Mouse (Mus musculus): Measurements from ENCODE around the gene Traf5. TPM values are rescaled to one million over a fixed set of nuclear protein-coding genes. Genes with fewer than 3 reads are reported as not detected.

Traf5 gene
- polyA plus RNA-seq, 1 experiment = 10.1 TPM

- no peaks in the 10 kb centered on the region for H3K27me3 ChIP-seq (ENCODE audit: control insufficient read depth, insufficient read depth, low read length)
- no peak for DNase-seq
- H3K4me3 ChIP-seq (ENCODE audit: control insufficient read depth, insufficient read depth, low read length) = no peak overlapping the region
- no peaks in the 10 kb centered on the region for H3K4me1 ChIP-seq (replicated peaks; ENCODE audit: control insufficient read depth, insufficient read depth, low read length)
- H3K27ac ChIP-seq (ENCODE audit: control insufficient read depth, insufficient read depth, low read length) = no peak overlapping the region
- TF ChIP-seq POLR2A (IDR thresholded peaks at IDR 0.05; ENCODE audit: control insufficient read depth, extremely low read depth, insufficient read depth, low read length, poor library complexity) = no peak
- no peak for TF ChIP-seq CTCF (IDR thresholded peaks at IDR 0.05; ENCODE audit: borderline replicate concordance, control insufficient read depth, extremely low read depth, insufficient read depth, low read length, poor library complexity)
- whole genome bisulfite sequencing = 95% methylated on average over 8 of the region's 8 CpGs
- H3K36me3 ChIP-seq (ENCODE audit: control insufficient read depth, insufficient read depth, low read length) = no peaks in the 10 kb centered on the region
Observed at GRCm38 (mm10) chr1:191996621-191997185, 95.7 kb downstream of the Traf5 start.

DNA sequence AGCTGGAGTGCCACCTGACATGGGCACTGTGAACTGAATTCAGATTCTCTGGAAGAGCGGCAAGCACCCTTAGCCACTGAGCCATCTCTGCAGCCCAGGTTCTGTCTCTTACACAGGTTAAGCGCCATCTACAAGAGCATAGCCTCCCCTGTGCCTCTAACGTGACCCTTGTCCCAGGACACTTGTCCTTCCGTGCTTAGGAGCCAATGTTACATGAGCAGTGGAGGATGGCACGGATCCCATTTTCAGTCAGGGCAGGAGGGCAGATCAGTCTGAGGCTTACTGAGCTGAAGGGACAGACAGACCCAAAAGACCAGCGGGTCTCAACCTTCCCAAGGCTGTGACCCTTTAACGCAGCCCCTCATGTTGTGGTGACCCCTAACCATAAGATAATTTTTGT is 96.4 kb downstream of the Traf5 start:
- DNase-seq = no peak
- no peak overlapping the region for H3K27ac ChIP-seq (ENCODE audit: control insufficient read depth, insufficient read depth, low read length)
- WGBS = 96% methylated on average over 7 of the region's 7 CpGs
- TF ChIP-seq POLR2A (IDR thresholded peaks at IDR 0.05; ENCODE audit: control insufficient read depth, extremely low read depth, insufficient read depth, low read length, poor library complexity) = no peak
- H3K4me1 ChIP-seq (replicated peaks; ENCODE audit: control insufficient read depth, insufficient read depth, low read length) = no peaks in the 10 kb centered on the region
- no peaks in the 10 kb centered on the region for H3K36me3 ChIP-seq (ENCODE audit: control insufficient read depth, insufficient read depth, low read length)
- H3K27me3 ChIP-seq (ENCODE audit: control insufficient read depth, insufficient read depth, low read length) = no peaks in the 10 kb centered on the region
- H3K4me3 ChIP-seq (ENCODE audit: control insufficient read depth, insufficient read depth, low read length) = no peak overlapping the region

- Histone ChIP-seq H3K4me1 (replicated peaks; ENCODE audit: control insufficient read depth, insufficient read depth, low read length) (no peaks in the 10 kb centered on the region), H3K27me3 (ENCODE audit: control insufficient read depth, insufficient read depth, low read length) (no peaks in the 10 kb centered on the region), H3K27ac (ENCODE audit: control insufficient read depth, insufficient read depth, low read length) (no peak overlapping the region), H3K4me3 (ENCODE audit: control insufficient read depth, insufficient read depth, low read length) (no peak overlapping the region), H3K36me3 (ENCODE audit: control insufficient read depth, insufficient read depth, low read length) (no peaks in the 10 kb centered on the region)
- peak; percentile 80 for DNase-seq
- TF ChIP-seq POLR2A (IDR thresholded peaks at IDR 0.05; ENCODE audit: control insufficient read depth, extremely low read depth, insufficient read depth, low read length, poor library complexity) (no peak), CTCF (IDR thresholded peaks at IDR 0.05; ENCODE audit: borderline replicate concordance, control insufficient read depth, extremely low read depth, insufficient read depth, low read length, poor library complexity) (peak; percentile 40; the same call in 1 of the 2 replicates)
- WGBS = 76% methylated on average over 4 of the region's 4 CpGs
Observed at GRCm38 (mm10) chr1:191995488-191995887, 96.9 kb downstream of the Traf5 start.

GRCm38 (mm10) chr1:191994476-191994875 is 97.9 kb downstream of the Traf5 start:
- Histone ChIP-seq H3K36me3 (ENCODE audit: control insufficient read depth, insufficient read depth, low read length) (no peaks in the 10 kb centered on the region), H3K4me1 (replicated peaks; ENCODE audit: control insufficient read depth, insufficient read depth, low read length) (0 out of 2 replicates have a peak, but pooled peaks cover under 1% of the 10 kb centered on the region), H3K27me3 (ENCODE audit: control insufficient read depth, insufficient read depth, low read length) (no peaks in the 10 kb centered on the region), H3K4me3 (ENCODE audit: control insufficient read depth, insufficient read depth, low read length) (no peak overlapping the region), H3K27ac (ENCODE audit: control insufficient read depth, insufficient read depth, low read length) (no peak overlapping the region)
- WGBS = 94% methylated on average over 5 of the region's 5 CpGs
- TF ChIP-seq POLR2A (IDR thresholded peaks at IDR 0.05; ENCODE audit: control insufficient read depth, extremely low read depth, insufficient read depth, low read length, poor library complexity) (no peak), CTCF (IDR thresholded peaks at IDR 0.05; ENCODE audit: borderline replicate concordance, control insufficient read depth, extremely low read depth, insufficient read depth, low read length, poor library complexity) (no peak)
- no peak for DNase-seq

DNA sequence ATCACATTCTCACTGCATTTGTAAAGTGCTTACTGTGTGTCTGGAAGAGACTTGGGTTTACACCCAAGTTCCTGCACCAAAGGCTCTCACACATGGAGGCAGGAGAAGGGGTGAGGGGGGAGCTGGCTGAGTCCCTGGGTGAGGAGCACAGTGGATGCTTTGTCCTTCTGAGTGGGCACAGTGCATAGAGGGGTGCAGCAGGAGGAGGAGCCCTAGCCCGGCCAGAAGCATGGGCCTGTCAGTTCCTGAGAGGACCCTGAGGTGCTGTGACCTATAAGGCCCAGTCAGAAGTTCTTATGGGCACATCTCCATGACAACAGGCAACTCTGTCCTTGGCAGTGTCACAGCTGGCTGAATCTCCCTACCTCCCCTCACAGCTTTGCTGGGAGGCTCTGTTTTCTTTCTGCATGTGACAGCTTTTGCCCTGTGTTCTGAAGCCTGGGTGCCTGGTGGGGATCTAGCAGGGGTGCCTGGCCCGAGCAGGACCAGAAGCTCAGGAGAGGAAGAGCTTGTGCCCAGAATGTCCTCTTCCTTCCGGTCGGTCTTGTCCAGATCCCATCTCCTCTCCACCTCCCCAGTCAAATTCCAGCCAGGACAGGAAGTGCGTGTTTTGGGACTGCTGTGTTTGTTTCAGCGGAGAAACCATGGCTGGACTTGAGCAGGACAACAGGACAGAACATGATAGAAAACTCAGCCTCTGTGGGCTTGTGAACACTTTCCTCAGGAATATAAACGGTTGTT is 100.1 kb downstream of the Traf5 start:
- WGBS = 93% methylated on average over 7 of the region's 7 CpGs
- H3K4me3 ChIP-seq (ENCODE audit: control insufficient read depth, insufficient read depth, low read length) = no peak overlapping the region
- H3K27ac ChIP-seq (ENCODE audit: control insufficient read depth, insufficient read depth, low read length) = no peak overlapping the region
- H3K27me3 ChIP-seq (ENCODE audit: control insufficient read depth, insufficient read depth, low read length) = no peaks in the 10 kb centered on the region
- no peaks in the 10 kb centered on the region for H3K36me3 ChIP-seq (ENCODE audit: control insufficient read depth, insufficient read depth, low read length)
- no peak for DNase-seq
- H3K4me1 ChIP-seq (replicated peaks; ENCODE audit: control insufficient read depth, insufficient read depth, low read length) = 0 out of 2 replicates have a peak, but pooled peaks cover 3% of the 10 kb centered on the region
- TF ChIP-seq CTCF (IDR thresholded peaks at IDR 0.05; ENCODE audit: borderline replicate concordance, control insufficient read depth, extremely low read depth, insufficient read depth, low read length, poor library complexity) (no peak), POLR2A (IDR thresholded peaks at IDR 0.05; ENCODE audit: control insufficient read depth, extremely low read depth, insufficient read depth, low read length, poor library complexity) (no peak)

- Histone ChIP-seq H3K36me3 (ENCODE audit: control insufficient read depth, insufficient read depth, low read length) (no peaks in the 10 kb centered on the region), H3K4me3 (ENCODE audit: control insufficient read depth, insufficient read depth, low read length) (peak overlapping the region; percentile 83), H3K4me1 (replicated peaks; ENCODE audit: control insufficient read depth, insufficient read depth, low read length) (0 out of 2 replicates have a peak, but pooled peaks cover 3% of the 10 kb centered on the region), H3K27me3 (ENCODE audit: control insufficient read depth, insufficient read depth, low read length) (no peaks in the 10 kb centered on the region), H3K27ac (ENCODE audit: control insufficient read depth, insufficient read depth, low read length) (peak overlapping the region; percentile 86)
- peak; percentile 98 for DNase-seq
- TF ChIP-seq POLR2A (IDR thresholded peaks at IDR 0.05; ENCODE audit: control insufficient read depth, extremely low read depth, insufficient read depth, low read length, poor library complexity) = peak; percentile 77
- TF ChIP-seq CTCF (IDR thresholded peaks at IDR 0.05; ENCODE audit: borderline replicate concordance, control insufficient read depth, extremely low read depth, insufficient read depth, low read length, poor library complexity) = peak; percentile 47; the same call in 1 of the 2 replicates
- WGBS = under 1% methylated on average over 22 of the region's 22 CpGs
Observed at GRCm38 (mm10) chr1:191989994-191990393, 102.4 kb downstream of the Traf5 start.
